Mouse (Mus musculus) ES-Bruce4 (cell line): Measurements from ENCODE around the gene Siah2. TPM values are rescaled to one million over a fixed set of nuclear protein-coding genes. Genes with fewer than 3 reads are reported as not detected.

Source experiments
- H3K27ac ChIP-seq: 2 replicates; pipeline ENCODE4 v1.5.1; 2012; ENCODE audit warnings: low read length, inconsistent platforms; ENCODE audit not compliant: insufficient read depth
- H3K27me3 ChIP-seq: 2 replicates; pipeline ENCODE4 v1.6.1; 2012; ENCODE audit warnings: mild to moderate bottlenecking, low read length, inconsistent platforms; ENCODE audit not compliant: control insufficient read depth, poor library complexity, insufficient read depth, severe bottlenecking
- H3K36me3 ChIP-seq: 2 replicates; pipeline ENCODE4 v1.6.1; 2012; ENCODE audit warnings: inconsistent platforms, mild to moderate bottlenecking, low read length, moderate library complexity; ENCODE audit not compliant: control insufficient read depth, poor library complexity, insufficient read depth, severe bottlenecking
- H3K4me1 ChIP-seq: one replicate; pipeline ENCODE4 v1.8.1; 2011; ENCODE audit warnings: low read length; ENCODE audit not compliant: control insufficient read depth, insufficient read depth
- H3K4me3 ChIP-seq: 2 replicates; pipeline ENCODE4 v1.5.1; 2011; ENCODE audit warnings: low read depth, mild to moderate bottlenecking, low read length
- H3K9ac ChIP-seq: 2 replicates; pipeline ENCODE4 v1.6.1; 2012; ENCODE audit warnings: low read depth, mild to moderate bottlenecking, inconsistent platforms; ENCODE audit not compliant: poor library complexity, severe bottlenecking
- H3K9me3 ChIP-seq: replicated peaks from 2 replicates; pipeline ENCODE4 v1.6.1; 2012; ENCODE audit warnings: mild to moderate bottlenecking, low read length, inconsistent platforms; ENCODE audit not compliant: control insufficient read depth, poor library complexity, insufficient read depth, severe bottlenecking
- CTCF ChIP-seq: IDR thresholded peaks from one replicate; pipeline ENCODE4 v1.8.1; 2011; ENCODE audit warnings: low read depth, low read length
- EP300 ChIP-seq: IDR thresholded peaks from 2 replicates; pipeline ENCODE4 v1.6.1; 2011; ENCODE audit warnings: low read depth, low read length; ENCODE audit not compliant: insufficient read depth
- POLR2A ChIP-seq: IDR thresholded peaks from one replicate; pipeline ENCODE4 v1.8.1; 2011; ENCODE audit warnings: low read length; ENCODE audit not compliant: insufficient read depth
- polyA plus RNA-seq: library from polyadenylated mRNA; stranded (reverse); fragments of >200 nt; gene quantifications from 2 replicates; pipeline ENCODE4 v1.2.4, GENCODE M21; 2011; ENCODE audit warnings: low read depth; ENCODE audit not compliant: missing spikeins, insufficient read depth, insufficient read length

Siah2 gene
- polyA plus RNA-seq, 1 experiment: 8.9 TPM

DNA sequence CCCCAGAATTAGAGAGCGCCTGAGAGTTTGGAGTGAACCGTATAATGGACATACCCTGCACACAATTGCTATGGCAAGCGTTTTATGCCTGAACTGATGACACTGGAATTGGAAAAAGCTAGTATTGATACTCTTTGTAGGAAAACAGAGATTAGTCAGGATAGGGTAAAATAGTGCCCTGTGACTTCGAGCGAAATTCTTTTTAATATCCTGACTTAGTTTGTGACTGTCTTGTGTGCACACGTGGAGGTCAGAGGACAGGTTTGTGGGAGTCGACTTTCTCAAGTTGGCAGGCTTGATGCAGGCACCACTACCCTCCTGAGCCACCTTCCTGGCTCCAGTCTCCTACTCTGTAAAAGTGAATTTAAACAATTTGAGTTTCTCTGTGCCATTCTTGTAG, 1.1 kb upstream of the Siah2 start:
- TF ChIP-seq EP300 (no peak), POLR2A (no peak), CTCF (no peak)
- Histone ChIP-seq H3K4me3 (no peak overlapping the region), H3K27ac (no peak overlapping the region), H3K9ac (no peak overlapping the region), H3K9me3 (no peaks in the 10 kb centered on the region), H3K36me3 (no peaks in the 10 kb centered on the region), H3K4me1 (no peaks in the 10 kb centered on the region), H3K27me3 (peaks cover 14% of the 10 kb centered on the region)

DNA sequence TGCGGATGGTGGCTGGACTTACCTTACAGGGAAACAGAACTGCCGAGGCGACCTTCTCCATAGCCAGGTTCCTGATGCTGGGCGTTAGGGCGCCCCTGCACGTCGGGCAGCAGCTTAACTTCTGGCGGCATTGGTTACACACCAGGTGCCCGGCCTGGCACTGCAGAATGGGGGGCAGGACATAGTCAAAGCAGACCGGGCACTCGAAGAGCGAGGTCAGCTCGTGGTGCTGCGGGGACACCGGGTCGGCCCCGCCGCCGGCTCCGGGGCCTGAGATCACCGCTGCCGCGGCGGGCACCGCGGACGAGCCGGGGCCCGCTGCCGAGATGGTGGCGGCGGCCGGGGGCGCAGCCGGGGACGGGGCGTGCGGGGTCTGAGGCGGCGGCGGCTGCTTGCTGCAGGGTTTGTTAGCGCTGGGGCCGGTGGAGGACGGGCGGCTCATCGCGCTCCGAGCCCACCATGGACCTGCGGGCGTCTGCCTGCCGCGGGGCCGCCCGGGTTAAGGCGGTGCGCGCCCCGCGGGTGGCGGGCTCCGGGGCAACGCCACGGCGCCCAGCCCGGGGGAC, 743 bp downstream of the Siah2 start:
- TF ChIP-seq EP300: no peak
- no peak for TF ChIP-seq CTCF
- TF ChIP-seq POLR2A: no peak
- Histone ChIP-seq H3K9ac (peak overlapping the region; percentile 81), H3K9me3 (no peaks in the 10 kb centered on the region), H3K27me3 (peaks cover 14% of the 10 kb centered on the region), H3K4me3 (peak overlapping the region; percentile 91), H3K36me3 (no peaks in the 10 kb centered on the region), H3K4me1 (no peaks in the 10 kb centered on the region), H3K27ac (no peak overlapping the region)

DNA sequence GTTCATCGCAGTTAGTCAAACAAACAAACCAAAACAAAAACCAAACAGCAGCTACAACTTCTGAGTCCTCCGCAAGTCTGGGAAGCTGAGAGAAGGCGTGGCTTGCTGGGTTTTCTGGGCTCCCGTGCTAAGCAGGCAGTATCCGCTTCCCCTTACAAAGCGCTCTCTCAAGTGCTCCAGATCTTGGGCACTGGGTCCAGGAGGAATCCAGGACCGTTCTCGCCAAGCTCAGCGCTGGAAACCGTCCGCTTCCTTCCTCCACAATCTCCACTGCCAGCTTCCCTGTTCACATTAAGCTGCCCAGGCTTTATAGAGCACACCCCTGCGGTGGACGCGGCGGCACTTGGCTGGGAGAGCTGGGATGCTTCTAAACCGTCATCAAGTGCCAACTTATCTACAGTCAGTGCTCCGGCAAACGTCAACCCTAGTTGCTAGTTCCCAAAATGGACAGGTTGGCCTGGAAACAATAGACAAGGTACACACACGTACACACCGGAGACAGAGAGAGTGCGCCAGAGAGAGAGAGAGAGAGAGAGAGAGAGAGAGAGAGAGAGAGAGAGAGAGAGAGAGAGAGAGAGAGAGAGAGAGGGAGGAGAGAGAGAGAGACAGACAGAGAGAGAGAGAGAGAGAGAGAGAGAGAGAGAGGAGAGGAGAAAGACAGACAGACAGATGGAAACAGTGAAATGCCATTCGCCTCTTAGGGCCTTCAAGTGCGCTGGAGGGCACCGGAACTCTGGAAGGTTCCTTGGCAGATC, 1.4 kb downstream of the Siah2 start:
- Histone ChIP-seq H3K27ac (no peak overlapping the region), H3K4me1 (no peaks in the 10 kb centered on the region), H3K9ac (peak overlapping the region; percentile 81), H3K27me3 (peaks cover 14% of the 10 kb centered on the region), H3K9me3 (no peaks in the 10 kb centered on the region), H3K36me3 (no peaks in the 10 kb centered on the region), H3K4me3 (peak overlapping the region; percentile 91)
- TF ChIP-seq CTCF: no peak
- no peak for TF ChIP-seq POLR2A
- TF ChIP-seq EP300: no peak

DNA sequence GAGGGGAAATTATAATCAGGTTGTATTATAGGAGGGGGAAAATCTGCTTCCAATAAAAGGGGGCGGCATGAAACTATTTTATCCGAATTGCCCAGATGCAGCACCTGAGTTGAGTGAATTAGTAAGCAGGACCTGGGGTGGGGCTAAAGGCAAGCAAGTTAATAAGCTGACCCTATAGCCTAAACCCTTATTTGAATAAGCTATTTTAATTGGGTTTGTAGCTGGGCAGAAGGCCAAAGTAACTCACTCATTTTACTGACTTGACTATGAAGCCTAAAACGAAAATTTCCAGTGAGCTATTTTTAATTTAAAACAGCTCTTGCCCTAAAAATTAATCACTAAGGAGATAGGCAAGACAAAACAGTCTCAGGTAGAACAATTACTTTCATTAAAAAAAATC, 2.5 kb downstream of the Siah2 start:
- no peak for TF ChIP-seq POLR2A
- no peak for TF ChIP-seq CTCF
- TF ChIP-seq EP300: no peak
- no peak overlapping the region for H3K9ac ChIP-seq
- H3K27ac ChIP-seq: no peak overlapping the region
- H3K36me3 ChIP-seq: no peaks in the 10 kb centered on the region
- no peaks in the 10 kb centered on the region for H3K4me1 ChIP-seq
- no peaks in the 10 kb centered on the region for H3K9me3 ChIP-seq
- H3K4me3 ChIP-seq: no peak overlapping the region
- H3K27me3 ChIP-seq: peaks cover 11% of the 10 kb centered on the region

DNA sequence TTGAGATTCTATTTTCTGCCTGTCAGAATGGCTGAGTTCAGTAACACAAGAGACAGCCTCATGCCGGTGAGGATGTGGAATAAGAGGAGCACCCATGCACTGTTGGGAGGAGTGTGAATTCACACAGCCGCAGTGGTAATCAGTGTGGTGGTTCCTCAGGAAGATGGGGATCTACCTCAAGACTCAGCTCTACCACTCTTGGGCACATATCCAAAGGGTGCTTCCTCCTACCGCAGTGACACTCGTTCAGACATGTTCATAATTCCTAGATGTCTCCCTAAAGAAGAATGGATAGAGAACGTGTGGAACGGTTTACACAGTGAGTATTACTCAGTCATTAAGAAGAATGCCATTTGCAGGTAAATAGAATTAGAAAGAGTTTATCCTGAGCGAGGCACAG, 3.1 kb downstream of the Siah2 start:
- Histone ChIP-seq H3K4me1 (no peaks in the 10 kb centered on the region), H3K27me3 (peaks cover 11% of the 10 kb centered on the region), H3K9ac (no peak overlapping the region), H3K9me3 (no peaks in the 10 kb centered on the region), H3K4me3 (no peak overlapping the region), H3K27ac (no peak overlapping the region), H3K36me3 (no peaks in the 10 kb centered on the region)
- TF ChIP-seq CTCF: no peak
- no peak for TF ChIP-seq EP300
- no peak for TF ChIP-seq POLR2A

DNA sequence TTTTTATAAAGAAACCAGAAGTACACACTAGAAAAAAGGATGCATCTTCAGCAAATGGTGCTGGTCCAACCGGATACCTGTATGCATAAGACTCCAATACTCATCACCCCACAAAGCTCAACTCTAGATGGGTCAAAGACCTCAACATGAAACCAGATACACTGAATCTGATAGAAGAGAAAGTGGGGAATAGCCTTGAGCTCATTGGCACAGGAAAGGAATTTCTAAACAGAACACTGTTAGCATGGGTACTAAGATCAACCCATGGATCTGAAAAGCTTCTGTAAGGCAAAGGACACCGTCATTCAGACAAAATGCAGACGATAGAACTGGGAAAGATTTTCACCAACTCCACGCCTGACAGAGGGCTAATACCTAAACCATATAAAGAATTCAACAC, 3.6 kb downstream of the Siah2 start:
- no peak overlapping the region for H3K27ac ChIP-seq
- TF ChIP-seq CTCF: no peak
- TF ChIP-seq POLR2A: no peak
- no peak for TF ChIP-seq EP300
- H3K27me3 ChIP-seq: peaks cover 9% of the 10 kb centered on the region
- H3K9ac ChIP-seq: no peak overlapping the region
- no peaks in the 10 kb centered on the region for H3K36me3 ChIP-seq
- H3K4me1 ChIP-seq: no peaks in the 10 kb centered on the region
- H3K9me3 ChIP-seq: no peaks in the 10 kb centered on the region
- no peak overlapping the region for H3K4me3 ChIP-seq
